Mouse (Mus musculus): ENCODE results near the gene Gm42906. TPM values are rescaled to one million over a fixed set of nuclear protein-coding genes. Genes with fewer than 3 reads are reported as not detected.

Gene Gm42906
- polyA plus RNA-seq, 1 experiment from 2014 or later: not detected

- Histone ChIP-seq H3K27ac (ENCODE audit: low read length) (no peak overlapping the region), H3K4me3 (ENCODE audit: low read length) (no peak overlapping the region), H3K9me3 (ENCODE audit: control insufficient read depth, low read length) (no peaks in the 10 kb centered on the region), H3K27me3 (ENCODE audit: control insufficient read depth, insufficient read depth, low read depth, low read length) (no peaks in the 10 kb centered on the region), H3K36me3 (ENCODE audit: control insufficient read depth, insufficient read depth, low read length) (no peaks in the 10 kb centered on the region), H3K9ac (ENCODE audit: low read length) (no peak overlapping the region), H3K4me2 (ENCODE audit: low read depth, low read length) (no peak overlapping the region), H3K4me1 (replicated peaks; ENCODE audit: control insufficient read depth, insufficient read depth, low read length) (no peaks in the 10 kb centered on the region)
- ATAC-seq (ENCODE audit: low read depth): no peak
- WGBS: 70% methylated on average over 2 of the region's 2 CpGs
These were observed 166.4 kb downstream of the Gm42906 start for GRCm38 (mm10) chr5:151261558-151261957.

DNA sequence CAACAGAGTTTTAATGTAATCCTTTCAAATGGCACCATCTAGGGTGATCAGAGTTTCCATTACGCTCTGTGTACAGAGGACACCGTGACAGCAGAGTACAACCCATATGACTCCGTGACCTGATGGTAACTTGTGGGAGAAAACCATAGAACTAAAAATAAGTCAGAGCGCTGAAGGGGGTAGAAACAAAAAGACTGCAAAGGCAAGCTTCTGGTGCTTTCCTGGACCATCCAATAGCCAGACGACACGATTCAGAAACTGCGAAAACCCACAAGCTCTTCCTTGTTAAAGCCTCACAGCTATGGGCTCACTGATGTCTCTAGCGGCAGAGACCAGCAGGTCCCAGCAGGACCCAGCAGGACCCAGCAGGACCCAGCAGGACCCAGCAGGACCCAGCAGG lies 175.8 kb downstream of the Gm42906 start:
- WGBS: 63% methylated on average over 8 of the region's 8 CpGs
- Histone ChIP-seq H3K9ac (ENCODE audit: low read length) (no peak overlapping the region), H3K9me3 (ENCODE audit: control insufficient read depth, low read length) (no peaks in the 10 kb centered on the region), H3K4me3 (ENCODE audit: low read length) (no peak overlapping the region), H3K4me1 (replicated peaks; ENCODE audit: control insufficient read depth, insufficient read depth, low read length) (peaks cover 12% of the 10 kb centered on the region), H3K36me3 (ENCODE audit: control insufficient read depth, insufficient read depth, low read length) (no peaks in the 10 kb centered on the region), H3K4me2 (ENCODE audit: low read depth, low read length) (peak overlapping the region; percentile 25; the same call in 1 of the 2 replicates), H3K27ac (ENCODE audit: low read length) (no peak overlapping the region), H3K27me3 (ENCODE audit: control insufficient read depth, insufficient read depth, low read depth, low read length) (no peaks in the 10 kb centered on the region)
- peak; percentile 59 for ATAC-seq (ENCODE audit: low read depth)

- H3K27ac ChIP-seq (ENCODE audit: low read length): no peak overlapping the region
- peaks cover 18% of the 10 kb centered on the region for H3K4me1 ChIP-seq (replicated peaks; ENCODE audit: control insufficient read depth, insufficient read depth, low read length)
- H3K36me3 ChIP-seq (ENCODE audit: control insufficient read depth, insufficient read depth, low read length): no peaks in the 10 kb centered on the region
- H3K27me3 ChIP-seq (ENCODE audit: control insufficient read depth, insufficient read depth, low read depth, low read length): no peaks in the 10 kb centered on the region
- H3K9ac ChIP-seq (ENCODE audit: low read length): no peak overlapping the region
- H3K4me2 ChIP-seq (ENCODE audit: low read depth, low read length): no peak overlapping the region
- H3K9me3 ChIP-seq (ENCODE audit: control insufficient read depth, low read length): no peaks in the 10 kb centered on the region
- 55% methylated on average over 8 of the region's 8 CpGs for WGBS
- no peak overlapping the region for H3K4me3 ChIP-seq (ENCODE audit: low read length)
- ATAC-seq (ENCODE audit: low read depth): peak; percentile 54
These were observed 176.3 kb downstream of the Gm42906 start for GRCm38 (mm10) chr5:151251656-151252055.

GRCm38 (mm10) chr5:151248671-151249620 lies 179.0 kb downstream of the Gm42906 start:
- Histone ChIP-seq H3K4me2 (ENCODE audit: low read depth, low read length) (no peak overlapping the region), H3K27me3 (ENCODE audit: control insufficient read depth, insufficient read depth, low read depth, low read length) (no peaks in the 10 kb centered on the region), H3K9ac (ENCODE audit: low read length) (no peak overlapping the region), H3K27ac (ENCODE audit: low read length) (no peak overlapping the region), H3K4me3 (ENCODE audit: low read length) (no peak overlapping the region), H3K9me3 (ENCODE audit: control insufficient read depth, low read length) (no peaks in the 10 kb centered on the region), H3K36me3 (ENCODE audit: control insufficient read depth, insufficient read depth, low read length) (no peaks in the 10 kb centered on the region), H3K4me1 (replicated peaks; ENCODE audit: control insufficient read depth, insufficient read depth, low read length) (peaks cover 19% of the 10 kb centered on the region)
- 54% methylated on average over 10 of the region's 10 CpGs for whole genome bisulfite sequencing
- no peak for ATAC-seq (ENCODE audit: low read depth)

DNA sequence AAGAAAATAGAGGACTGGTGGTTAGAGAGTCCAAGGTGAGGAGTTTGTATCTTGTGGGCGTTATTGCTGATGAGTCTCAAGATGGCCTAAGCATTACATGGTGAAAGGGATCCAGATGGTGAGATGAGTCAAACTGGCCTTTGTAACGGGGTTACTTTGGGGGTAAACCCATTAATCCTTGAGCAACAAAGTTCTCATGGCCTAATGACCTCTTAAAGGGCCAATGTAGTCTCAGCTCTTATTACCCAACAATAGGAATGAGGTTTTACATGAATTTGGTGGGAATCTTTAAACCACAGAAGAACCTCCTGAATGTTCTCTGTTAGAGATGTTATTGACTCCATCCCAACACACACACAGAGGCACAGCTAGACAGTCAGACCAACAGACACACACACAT lies 179.9 kb downstream of the Gm42906 start:
- Histone ChIP-seq H3K27ac (ENCODE audit: low read length) (no peak overlapping the region), H3K4me3 (ENCODE audit: low read length) (no peak overlapping the region), H3K36me3 (ENCODE audit: control insufficient read depth, insufficient read depth, low read length) (no peaks in the 10 kb centered on the region), H3K9me3 (ENCODE audit: control insufficient read depth, low read length) (no peaks in the 10 kb centered on the region), H3K27me3 (ENCODE audit: control insufficient read depth, insufficient read depth, low read depth, low read length) (no peaks in the 10 kb centered on the region), H3K4me1 (replicated peaks; ENCODE audit: control insufficient read depth, insufficient read depth, low read length) (peaks cover 19% of the 10 kb centered on the region), H3K4me2 (ENCODE audit: low read depth, low read length) (no peak overlapping the region), H3K9ac (ENCODE audit: low read length) (no peak overlapping the region)
- WGBS: 76% methylated on average over 2 of the region's 2 CpGs
- ATAC-seq (ENCODE audit: low read depth): no peak

GRCm38 (mm10) chr5:151247115-151247875 lies 180.7 kb downstream of the Gm42906 start:
- H3K4me1 ChIP-seq (replicated peaks; ENCODE audit: control insufficient read depth, insufficient read depth, low read length): peaks cover 18% of the 10 kb centered on the region
- ATAC-seq (ENCODE audit: low read depth): peak; percentile 77
- no peaks in the 10 kb centered on the region for H3K9me3 ChIP-seq (ENCODE audit: control insufficient read depth, low read length)
- H3K4me2 ChIP-seq (ENCODE audit: low read depth, low read length): peak overlapping the region; percentile 17
- WGBS: 15% methylated on average over 11 of the region's 11 CpGs
- H3K4me3 ChIP-seq (ENCODE audit: low read length): no peak overlapping the region
- no peaks in the 10 kb centered on the region for H3K36me3 ChIP-seq (ENCODE audit: control insufficient read depth, insufficient read depth, low read length)
- peak overlapping the region; percentile 11; the same call in 1 of the 2 replicates for H3K9ac ChIP-seq (ENCODE audit: low read length)
- no peaks in the 10 kb centered on the region for H3K27me3 ChIP-seq (ENCODE audit: control insufficient read depth, insufficient read depth, low read depth, low read length)
- peak overlapping the region; percentile 50 for H3K27ac ChIP-seq (ENCODE audit: low read length)

- Histone ChIP-seq H3K4me3 (ENCODE audit: low read length) (no peak overlapping the region), H3K4me2 (ENCODE audit: low read depth, low read length) (no peak overlapping the region), H3K36me3 (ENCODE audit: control insufficient read depth, insufficient read depth, low read length) (no peaks in the 10 kb centered on the region), H3K9ac (ENCODE audit: low read length) (no peak overlapping the region), H3K4me1 (replicated peaks; ENCODE audit: control insufficient read depth, insufficient read depth, low read length) (peaks cover 15% of the 10 kb centered on the region), H3K27ac (ENCODE audit: low read length) (no peak overlapping the region), H3K27me3 (ENCODE audit: control insufficient read depth, insufficient read depth, low read depth, low read length) (no peaks in the 10 kb centered on the region), H3K9me3 (ENCODE audit: control insufficient read depth, low read length) (no peaks in the 10 kb centered on the region)
- WGBS: 83% methylated on average over 2 of the region's 2 CpGs
- no peak for ATAC-seq (ENCODE audit: low read depth)
These were observed 181.7 kb downstream of the Gm42906 start for GRCm38 (mm10) chr5:151246287-151246686.

DNA sequence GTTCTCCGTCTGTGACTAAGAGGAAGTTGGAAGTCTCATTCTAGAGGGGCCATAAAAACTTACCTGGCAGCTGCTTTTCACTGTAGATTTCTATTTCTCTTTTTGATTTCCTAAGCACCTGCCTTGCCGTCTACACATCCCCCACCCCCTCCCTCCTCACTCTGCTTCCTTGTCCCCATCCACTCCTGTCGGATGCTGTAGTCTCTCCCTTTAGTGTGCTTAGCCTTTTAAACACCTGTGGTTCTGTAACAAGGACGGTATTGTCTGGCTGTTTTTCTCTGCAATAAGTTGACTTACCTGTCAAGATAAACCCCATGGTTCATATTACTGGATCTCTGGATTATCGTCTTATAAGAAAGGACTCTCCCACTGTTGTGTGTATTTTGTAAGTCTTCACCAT lies 182.4 kb downstream of the Gm42906 start:
- Histone ChIP-seq H3K4me3 (ENCODE audit: low read length) (no peak overlapping the region), H3K4me2 (ENCODE audit: low read depth, low read length) (no peak overlapping the region), H3K27ac (ENCODE audit: low read length) (no peak overlapping the region), H3K4me1 (replicated peaks; ENCODE audit: control insufficient read depth, insufficient read depth, low read length) (peaks cover 15% of the 10 kb centered on the region), H3K9me3 (ENCODE audit: control insufficient read depth, low read length) (no peaks in the 10 kb centered on the region), H3K27me3 (ENCODE audit: control insufficient read depth, insufficient read depth, low read depth, low read length) (no peaks in the 10 kb centered on the region), H3K9ac (ENCODE audit: low read length) (no peak overlapping the region), H3K36me3 (ENCODE audit: control insufficient read depth, insufficient read depth, low read length) (no peaks in the 10 kb centered on the region)
- 63% methylated on average over 5 of the region's 5 CpGs for WGBS
- ATAC-seq (ENCODE audit: low read depth): no peak

DNA sequence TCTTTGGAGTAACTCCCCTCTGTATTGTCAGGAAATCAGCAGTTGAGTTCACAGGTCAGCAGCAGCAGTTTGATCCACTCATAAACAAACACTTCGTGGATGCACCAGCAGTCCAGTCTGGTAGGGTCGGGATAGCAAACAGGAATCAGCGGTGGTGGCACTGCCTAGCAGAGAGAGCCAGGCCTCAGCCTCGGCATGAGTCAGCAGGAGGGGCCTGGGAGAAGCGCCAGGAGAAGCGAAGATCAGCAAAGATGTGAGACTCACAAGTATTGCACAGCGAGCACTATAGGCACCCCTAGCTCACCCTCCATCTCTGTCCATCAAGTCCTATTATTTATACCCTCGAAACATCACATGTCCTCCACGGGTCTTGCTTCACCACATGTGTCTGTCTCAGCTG lies 189.2 kb downstream of the Gm42906 start:
- no peaks in the 10 kb centered on the region for H3K36me3 ChIP-seq (ENCODE audit: control insufficient read depth, insufficient read depth, low read length)
- no peaks in the 10 kb centered on the region for H3K9me3 ChIP-seq (ENCODE audit: control insufficient read depth, low read length)
- 55% methylated on average over 9 of the region's 9 CpGs for WGBS
- H3K4me3 ChIP-seq (ENCODE audit: low read length): no peak overlapping the region
- no peak overlapping the region for H3K27ac ChIP-seq (ENCODE audit: low read length)
- no peak overlapping the region for H3K9ac ChIP-seq (ENCODE audit: low read length)
- no peaks in the 10 kb centered on the region for H3K27me3 ChIP-seq (ENCODE audit: control insufficient read depth, insufficient read depth, low read depth, low read length)
- H3K4me1 ChIP-seq (replicated peaks; ENCODE audit: control insufficient read depth, insufficient read depth, low read length): peaks cover 3% of the 10 kb centered on the region; the same call in 1 of the 2 replicates
- no peak for ATAC-seq (ENCODE audit: low read depth)
- H3K4me2 ChIP-seq (ENCODE audit: low read depth, low read length): no peak overlapping the region

Data from lung, embryonic 16.5 days (tissue).